Mouse (Mus musculus): Measurements from ENCODE around the gene Klrg2. TPM values are rescaled to one million over a fixed set of nuclear protein-coding genes. Genes with fewer than 3 reads are reported as not detected.

The Klrg2 gene
- polyA plus RNA-seq, 1 experiment from 2014 or later, result 0.24 TPM

DNA sequence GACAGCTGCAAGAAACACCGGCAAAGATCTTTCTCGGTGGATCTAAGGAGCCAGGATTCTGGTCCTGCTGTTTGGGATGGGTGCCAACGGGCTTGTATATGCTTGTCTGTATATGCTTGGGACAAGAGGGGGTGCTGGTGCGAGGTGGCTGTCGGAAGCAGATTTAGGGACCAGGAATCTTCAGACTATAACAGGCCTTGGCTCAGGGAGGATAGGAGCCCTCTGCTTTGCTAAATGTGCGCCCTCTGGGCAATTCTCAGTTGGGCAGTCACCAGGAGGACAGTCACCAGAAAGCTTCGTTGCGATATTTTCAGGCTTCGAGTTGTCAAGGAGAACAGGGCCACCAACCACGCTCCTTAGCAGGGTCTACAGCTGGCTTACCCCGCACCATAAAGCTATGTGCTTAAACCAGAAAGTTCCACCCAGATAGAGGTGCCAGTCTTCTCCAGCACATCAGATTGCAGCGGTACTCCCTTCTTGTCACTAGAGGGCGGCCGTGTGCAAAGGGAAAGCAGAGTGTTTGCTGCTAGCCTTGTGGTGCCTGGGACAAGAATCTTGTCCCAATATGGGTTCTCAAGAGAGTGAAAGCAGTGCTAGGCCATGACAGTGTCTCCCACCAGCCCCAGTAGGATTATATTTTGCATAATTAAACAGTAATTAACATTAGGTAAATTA is 13.4 kb upstream of the Klrg2 start:
- Histone ChIP-seq H3K4me2 (no peak overlapping the region), H3K27ac (replicated peaks) (no peak overlapping the region), H3K27me3 (replicated peaks) (no peaks in the 10 kb centered on the region), H3K9me3 (replicated peaks) (no peaks in the 10 kb centered on the region), H3K4me1 (no peaks in the 10 kb centered on the region), H3K9ac (replicated peaks) (no peak overlapping the region), H3K4me3 (replicated peaks) (no peak overlapping the region), H3K36me3 (no peaks in the 10 kb centered on the region)
- ATAC-seq (ENCODE audit: low FRiP score), result peak; percentile 73
- 39% methylated on average over 14 of the region's 14 CpGs for WGBS

DNA sequence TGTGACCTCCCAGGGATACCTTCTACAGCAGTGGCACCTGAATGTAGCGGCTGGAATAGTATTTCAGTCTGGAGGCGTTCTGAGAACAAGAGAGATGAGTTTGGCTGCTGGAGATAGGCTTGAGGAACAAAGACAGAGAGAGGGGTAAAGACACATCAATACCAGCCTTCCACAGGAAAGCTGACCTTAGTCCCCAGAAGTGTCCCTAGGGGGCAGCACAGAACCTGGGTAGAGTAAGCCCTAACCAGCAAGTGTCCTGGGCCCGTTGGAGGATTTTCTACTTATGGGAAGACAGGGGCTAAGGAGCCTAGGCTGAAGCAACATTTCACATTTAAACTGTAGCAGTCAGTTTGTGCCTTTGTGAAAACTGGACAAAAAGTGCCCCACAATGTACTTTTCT is 12.5 kb upstream of the Klrg2 start:
- Histone ChIP-seq H3K36me3 (no peaks in the 10 kb centered on the region), H3K9me3 (replicated peaks) (no peaks in the 10 kb centered on the region), H3K27ac (replicated peaks) (no peak overlapping the region), H3K27me3 (replicated peaks) (no peaks in the 10 kb centered on the region), H3K4me1 (no peaks in the 10 kb centered on the region), H3K4me2 (no peak overlapping the region), H3K4me3 (replicated peaks) (no peak overlapping the region), H3K9ac (replicated peaks) (no peak overlapping the region)
- WGBS, result 83% methylated on average over 3 of the region's 3 CpGs
- ATAC-seq (ENCODE audit: low FRiP score), result no peak

DNA sequence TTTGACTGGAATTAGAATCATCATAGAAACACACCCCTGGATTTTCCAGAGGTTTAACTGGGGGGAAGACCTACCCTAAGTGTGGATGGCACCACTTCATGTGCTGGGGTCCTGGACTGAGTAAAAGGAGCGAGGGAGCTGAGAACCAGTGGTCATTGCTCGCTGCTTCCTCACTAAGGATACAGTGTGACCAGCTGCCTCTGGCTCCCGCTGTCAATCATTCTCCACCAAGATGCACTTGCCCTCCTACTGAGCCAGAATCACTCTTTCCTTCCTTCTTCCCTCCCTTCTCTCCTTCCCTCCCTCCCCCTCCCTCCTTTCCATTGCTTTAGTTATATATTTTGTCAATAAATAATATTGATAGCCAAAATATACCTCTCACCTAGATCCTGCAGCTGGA is 6.0 kb upstream of the Klrg2 start:
- WGBS, result 75% methylated on average over 3 of the region's 3 CpGs
- Histone ChIP-seq H3K27ac (replicated peaks) (no peak overlapping the region), H3K36me3 (no peaks in the 10 kb centered on the region), H3K4me2 (no peak overlapping the region), H3K9me3 (replicated peaks) (no peaks in the 10 kb centered on the region), H3K4me3 (replicated peaks) (no peak overlapping the region), H3K9ac (replicated peaks) (no peak overlapping the region), H3K4me1 (0 out of 2 replicates have a peak, but pooled peaks cover 5% of the 10 kb centered on the region), H3K27me3 (replicated peaks) (peaks cover 32% of the 10 kb centered on the region)
- ATAC-seq (ENCODE audit: low FRiP score), result no peak

DNA sequence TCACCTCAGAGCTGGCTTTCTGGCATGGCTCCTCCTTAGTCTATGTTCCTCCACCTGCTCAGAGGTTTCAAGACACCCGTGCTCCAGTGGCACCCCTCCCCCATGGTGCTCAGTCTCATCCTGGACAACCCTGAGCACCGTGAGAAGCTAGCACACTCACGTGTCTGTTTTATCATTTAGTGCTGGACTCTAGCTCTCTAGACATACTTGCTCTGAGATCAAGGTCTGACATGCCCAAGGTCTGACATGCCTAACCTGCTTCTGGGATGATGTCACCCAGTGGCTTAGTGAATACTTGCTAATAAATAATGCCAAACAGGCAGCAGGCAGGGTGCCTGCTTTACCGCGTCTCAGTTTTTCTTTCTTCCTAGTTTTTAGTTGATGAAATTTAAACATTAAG is 5.6 kb upstream of the Klrg2 start:
- Histone ChIP-seq H3K36me3 (no peaks in the 10 kb centered on the region), H3K27me3 (replicated peaks) (peaks cover 37% of the 10 kb centered on the region), H3K9me3 (replicated peaks) (no peaks in the 10 kb centered on the region), H3K4me2 (no peak overlapping the region), H3K9ac (replicated peaks) (no peak overlapping the region), H3K27ac (replicated peaks) (no peak overlapping the region), H3K4me1 (peaks cover 6% of the 10 kb centered on the region; the same call in 1 of the 2 replicates), H3K4me3 (replicated peaks) (no peak overlapping the region)
- WGBS, result 74% methylated on average over 5 of the region's 5 CpGs
- no peak for ATAC-seq (ENCODE audit: low FRiP score)

DNA sequence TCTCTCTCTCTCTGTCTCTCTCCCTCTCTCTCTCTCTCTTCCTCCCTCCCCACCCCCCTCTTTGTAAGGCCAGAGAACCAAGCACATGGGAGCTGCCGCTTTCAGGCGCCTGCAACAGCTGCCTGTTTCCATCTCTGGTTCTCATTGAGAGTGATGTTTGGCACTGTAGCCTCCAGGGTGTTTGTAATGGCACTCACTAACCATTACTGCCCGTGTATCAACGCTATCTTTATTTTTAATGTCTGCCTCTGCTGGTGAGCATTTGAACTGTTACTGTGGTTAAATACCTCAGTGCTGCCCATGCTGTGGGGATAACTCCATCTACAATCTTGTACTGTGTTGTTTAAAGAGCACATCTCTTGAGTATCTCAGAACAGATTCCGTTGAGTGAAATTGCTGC is 4.6 kb upstream of the Klrg2 start:
- H3K27me3 ChIP-seq (replicated peaks), result peaks cover 46% of the 10 kb centered on the region
- ATAC-seq (ENCODE audit: low FRiP score), result no peak
- no peak overlapping the region for H3K4me3 ChIP-seq (replicated peaks)
- H3K4me2 ChIP-seq, result no peak overlapping the region
- H3K9ac ChIP-seq (replicated peaks), result no peak overlapping the region
- no peaks in the 10 kb centered on the region for H3K36me3 ChIP-seq
- H3K27ac ChIP-seq (replicated peaks), result no peak overlapping the region
- H3K4me1 ChIP-seq, result peaks cover 15% of the 10 kb centered on the region
- H3K9me3 ChIP-seq (replicated peaks), result no peaks in the 10 kb centered on the region
- 37% methylated on average over 5 of the region's 5 CpGs for WGBS

DNA sequence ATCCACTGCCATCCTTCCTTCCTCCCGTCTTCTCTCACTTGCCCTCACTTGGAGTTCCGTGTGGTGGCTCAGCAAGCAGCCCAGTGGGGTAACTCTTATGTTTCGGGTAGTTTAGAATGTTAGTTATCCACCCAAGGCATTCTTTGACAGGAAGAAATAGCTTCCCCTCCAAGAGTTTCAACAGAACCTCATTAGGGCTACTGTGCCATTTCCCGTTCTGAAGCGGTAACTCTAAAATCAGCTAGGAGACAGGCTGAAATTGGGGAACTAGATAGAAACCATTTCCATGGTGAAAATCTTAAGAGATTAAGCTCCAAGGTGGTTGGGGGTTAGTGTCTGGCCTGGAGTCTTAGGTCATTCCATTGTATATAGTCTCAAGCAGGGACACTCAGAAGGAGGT is 4.2 kb upstream of the Klrg2 start:
- WGBS, result 74% methylated on average over 5 of the region's 5 CpGs
- Histone ChIP-seq H3K4me3 (replicated peaks) (no peak overlapping the region), H3K36me3 (no peaks in the 10 kb centered on the region), H3K27ac (replicated peaks) (no peak overlapping the region), H3K4me2 (no peak overlapping the region), H3K9ac (replicated peaks) (no peak overlapping the region), H3K27me3 (replicated peaks) (peaks cover 47% of the 10 kb centered on the region), H3K9me3 (replicated peaks) (no peaks in the 10 kb centered on the region), H3K4me1 (peaks cover 19% of the 10 kb centered on the region)
- no peak for ATAC-seq (ENCODE audit: low FRiP score)

DNA sequence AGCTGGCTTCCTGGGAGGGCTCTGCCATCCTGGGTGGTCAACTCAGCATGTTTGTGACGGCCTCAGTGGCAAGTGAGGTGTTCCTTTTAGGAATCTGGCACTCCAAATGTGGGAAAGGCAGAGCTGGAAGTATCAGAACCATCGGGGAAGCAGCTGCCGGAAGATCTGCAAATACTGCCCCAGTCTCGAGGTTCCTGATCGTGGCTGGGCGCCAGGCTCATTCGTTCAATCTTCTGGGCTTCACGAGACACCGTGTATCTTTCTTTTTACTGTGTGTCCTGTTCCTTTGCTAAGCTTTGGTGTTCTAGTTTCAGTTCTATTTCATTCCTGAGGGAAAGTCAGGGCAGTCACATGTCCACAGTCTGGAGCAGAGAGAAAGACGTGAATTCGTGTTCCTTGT is 3.4 kb upstream of the Klrg2 start:
- Histone ChIP-seq H3K4me1 (peaks cover 27% of the 10 kb centered on the region), H3K27me3 (replicated peaks) (peaks cover 55% of the 10 kb centered on the region), H3K27ac (replicated peaks) (no peak overlapping the region), H3K9ac (replicated peaks) (no peak overlapping the region), H3K4me2 (no peak overlapping the region), H3K36me3 (no peaks in the 10 kb centered on the region), H3K9me3 (replicated peaks) (no peaks in the 10 kb centered on the region), H3K4me3 (replicated peaks) (no peak overlapping the region)
- WGBS, result 81% methylated on average over 11 of the region's 11 CpGs
- ATAC-seq (ENCODE audit: low FRiP score), result no peak

DNA sequence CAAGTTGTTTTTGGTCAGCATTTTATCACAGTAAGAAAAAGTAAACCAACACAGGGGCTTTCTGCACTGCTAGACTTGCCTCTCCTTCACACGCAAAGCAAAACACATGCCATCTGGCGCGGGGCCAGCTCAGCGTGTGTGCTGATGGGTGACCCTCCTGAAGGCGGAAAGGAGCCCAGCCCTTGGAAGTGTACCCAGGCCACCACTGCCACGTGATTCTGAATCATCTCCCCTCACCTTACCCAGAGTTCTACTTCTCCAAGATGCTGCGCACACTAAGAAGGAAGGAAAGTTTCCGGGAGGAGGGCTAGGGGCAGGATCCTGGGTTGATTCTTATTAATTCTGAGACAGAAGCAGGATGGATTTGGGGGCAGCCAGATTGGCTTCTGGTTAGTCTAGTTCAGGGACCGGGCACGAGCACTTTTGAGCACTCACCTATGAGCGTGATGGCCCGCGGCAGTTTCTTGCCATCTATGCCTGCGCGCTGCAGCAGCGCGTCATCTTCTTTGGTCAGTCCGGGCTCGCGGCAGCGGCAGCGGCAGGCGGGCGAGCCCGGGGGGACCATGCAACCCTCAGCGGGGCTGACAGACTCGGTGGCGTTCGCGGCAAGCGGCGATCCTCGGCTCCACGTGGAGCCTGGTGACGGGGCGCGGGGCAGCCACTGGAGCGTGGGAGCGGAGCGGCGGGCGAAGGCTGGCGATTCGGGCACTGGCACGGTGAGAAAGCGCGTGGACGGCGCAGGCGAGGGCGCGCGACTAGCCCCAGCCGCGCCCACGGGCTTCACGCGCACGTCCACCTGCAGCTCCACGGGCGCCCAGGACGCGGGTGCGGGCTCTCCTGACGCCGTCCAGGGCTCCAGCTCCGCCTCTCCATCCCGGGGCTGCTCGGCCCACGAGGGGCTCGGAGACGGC is 846 bp downstream of the Klrg2 start:
- 1% methylated on average over 59 of the region's 72 CpGs for WGBS
- Histone ChIP-seq H3K4me2 (peak overlapping the region; percentile 99), H3K27me3 (replicated peaks) (peaks cover 68% of the 10 kb centered on the region), H3K9me3 (replicated peaks) (no peaks in the 10 kb centered on the region), H3K4me1 (peaks cover 22% of the 10 kb centered on the region), H3K9ac (replicated peaks) (peak overlapping the region; percentile 45), H3K36me3 (no peaks in the 10 kb centered on the region), H3K27ac (replicated peaks) (no peak overlapping the region), H3K4me3 (replicated peaks) (peak overlapping the region; percentile 55)
- peak; percentile 76 for ATAC-seq (ENCODE audit: low FRiP score)

DNA sequence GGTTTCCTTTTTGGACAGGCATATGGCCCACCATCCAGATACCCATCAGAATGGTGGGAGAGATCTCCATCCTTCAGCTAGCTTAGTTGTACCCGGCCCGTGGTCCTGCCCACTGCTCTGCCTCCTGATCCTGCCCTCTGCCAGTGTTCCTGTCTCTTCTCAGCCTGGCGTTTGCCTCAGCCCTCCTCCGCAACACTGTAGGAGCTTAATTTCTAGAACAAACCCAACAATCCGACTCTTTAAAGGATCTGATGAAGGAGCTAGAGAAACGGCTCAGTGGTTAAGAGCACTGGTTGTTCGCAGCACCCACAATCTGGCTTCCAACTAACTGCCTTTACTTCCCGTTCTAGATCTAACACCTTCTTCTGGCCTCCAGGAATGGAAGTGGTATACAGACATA is 2.6 kb downstream of the Klrg2 start:
- H3K27ac ChIP-seq (replicated peaks), result no peak overlapping the region
- no peak overlapping the region for H3K4me2 ChIP-seq
- H3K36me3 ChIP-seq, result no peaks in the 10 kb centered on the region
- 89% methylated on average over 8 of the region's 8 CpGs for WGBS
- peaks cover 22% of the 10 kb centered on the region for H3K4me1 ChIP-seq
- H3K9ac ChIP-seq (replicated peaks), result no peak overlapping the region
- no peak overlapping the region for H3K4me3 ChIP-seq (replicated peaks)
- no peaks in the 10 kb centered on the region for H3K9me3 ChIP-seq (replicated peaks)
- ATAC-seq (ENCODE audit: low FRiP score), result no peak
- peaks cover 55% of the 10 kb centered on the region for H3K27me3 ChIP-seq (replicated peaks)

DNA sequence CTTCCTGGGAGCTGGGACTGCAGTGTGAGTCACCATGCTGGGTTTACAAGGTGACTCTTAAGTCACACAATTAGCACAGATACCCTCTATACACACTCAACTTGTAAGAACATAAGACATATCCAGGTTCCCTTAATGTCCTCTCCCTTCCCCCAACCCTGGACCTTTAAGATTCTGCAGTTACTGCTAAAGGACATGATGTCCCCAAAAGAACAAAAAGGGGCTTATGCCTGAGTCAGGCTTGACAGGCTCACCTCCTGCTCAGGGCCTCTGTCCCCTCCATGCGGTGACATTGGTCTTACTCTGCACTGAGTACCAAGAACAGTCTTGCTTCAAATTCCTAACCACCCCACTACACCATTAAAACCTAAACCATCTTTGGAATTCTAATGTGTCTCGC is 4.2 kb downstream of the Klrg2 start:
- Histone ChIP-seq H3K9me3 (replicated peaks) (no peaks in the 10 kb centered on the region), H3K4me1 (peaks cover 22% of the 10 kb centered on the region), H3K9ac (replicated peaks) (no peak overlapping the region), H3K36me3 (no peaks in the 10 kb centered on the region), H3K4me3 (replicated peaks) (no peak overlapping the region), H3K4me2 (no peak overlapping the region), H3K27me3 (replicated peaks) (peaks cover 41% of the 10 kb centered on the region), H3K27ac (replicated peaks) (no peak overlapping the region)
- WGBS, result 88% methylated on average over 2 of the region's 2 CpGs
- no peak for ATAC-seq (ENCODE audit: low FRiP score)

DNA sequence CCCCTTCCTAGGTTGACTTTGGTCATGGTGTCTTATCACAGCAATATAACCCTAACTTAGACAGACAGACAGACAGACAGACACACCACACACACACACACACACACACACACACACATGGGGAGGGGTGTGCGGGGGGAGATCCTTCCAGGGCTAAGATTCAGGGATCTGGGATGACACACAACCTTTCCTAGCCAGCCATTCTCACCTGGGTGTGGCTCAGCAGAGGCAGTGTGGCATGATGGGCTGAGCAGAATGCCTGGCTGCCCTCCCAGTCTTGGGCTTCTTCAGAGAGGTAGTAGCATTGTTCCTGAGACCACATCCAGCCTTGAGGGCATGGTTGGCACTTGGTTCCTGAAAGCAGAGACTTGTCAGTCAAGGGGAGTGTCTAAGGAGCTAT is 7.5 kb downstream of the Klrg2 start:
- no peak overlapping the region for H3K4me3 ChIP-seq (replicated peaks)
- no peak overlapping the region for H3K9ac ChIP-seq (replicated peaks)
- 100% methylated on average over 1 of the region's 1 CpGs for WGBS
- no peaks in the 10 kb centered on the region for H3K4me1 ChIP-seq
- no peaks in the 10 kb centered on the region for H3K9me3 ChIP-seq (replicated peaks)
- peaks cover 13% of the 10 kb centered on the region for H3K27me3 ChIP-seq (replicated peaks)
- no peaks in the 10 kb centered on the region for H3K36me3 ChIP-seq
- ATAC-seq (ENCODE audit: low FRiP score), result no peak
- H3K27ac ChIP-seq (replicated peaks), result no peak overlapping the region
- no peak overlapping the region for H3K4me2 ChIP-seq

DNA sequence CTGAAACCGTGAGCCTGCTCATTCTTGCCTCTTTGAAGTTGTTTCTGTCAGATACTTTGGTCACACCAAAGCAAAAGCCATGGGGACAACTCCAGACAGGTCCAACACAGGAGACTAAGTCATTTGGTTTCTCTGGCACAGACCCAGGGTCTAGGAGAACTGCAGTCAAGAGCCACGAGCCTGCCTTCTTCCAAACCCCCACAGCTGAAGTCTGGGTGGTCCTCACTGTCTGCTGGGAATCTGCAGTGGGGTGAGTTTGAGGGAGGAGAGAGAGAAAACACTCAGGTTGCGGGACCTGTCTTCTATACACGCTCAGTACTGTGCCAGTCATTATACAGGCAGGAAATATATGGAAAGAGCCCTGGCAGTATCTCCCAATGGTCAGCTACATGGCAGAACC is 9.6 kb downstream of the Klrg2 start:
- no peak overlapping the region for H3K4me2 ChIP-seq
- ATAC-seq (ENCODE audit: low FRiP score), result no peak
- H3K9me3 ChIP-seq (replicated peaks), result no peaks in the 10 kb centered on the region
- WGBS, result 83% methylated on average over 4 of the region's 4 CpGs
- H3K9ac ChIP-seq (replicated peaks), result no peak overlapping the region
- no peaks in the 10 kb centered on the region for H3K4me1 ChIP-seq
- H3K36me3 ChIP-seq, result no peaks in the 10 kb centered on the region
- no peak overlapping the region for H3K4me3 ChIP-seq (replicated peaks)
- H3K27ac ChIP-seq (replicated peaks), result no peak overlapping the region
- no peaks in the 10 kb centered on the region for H3K27me3 ChIP-seq (replicated peaks)

All from neural tube, embryonic 15.5 days (tissue).